Mouse (Mus musculus) liver, embryonic 14.5 days (tissue): ENCODE results near the gene Nisch.
A peak's percentile ranks its signal among the peaks of the same experiment; 100 is the strongest.

Experiments
- CTCF ChIP-seq: IDR thresholded peaks from 2 replicates; pipeline ENCODE4 v1.5.1; 2016; ENCODE audit warnings: antibody characterized with exemption, low read depth, control low read depth
- EP300 ChIP-seq: IDR thresholded peaks from 2 replicates; pipeline ENCODE4 v1.6.1; 2016; ENCODE audit warnings: antibody characterized with exemption, low read depth

GRCm38 (mm10) chr14:31260374-31260773, 43.6 kb upstream of the Nisch start:
- TF ChIP-seq EP300 (peak; percentile 65), CTCF (no peak)
